Mouse (Mus musculus): ENCODE results near the gene Crk. TPM values are rescaled to one million over a fixed set of nuclear protein-coding genes. Genes with fewer than 3 reads are reported as not detected.

The Crk gene
- total and polyA plus RNA-seq, 2 experiments from 2014 or later: 57.0 to 88.4 TPM

GRCm38 (mm10) chr11:75634801-75635200 is 44.3 kb upstream of the Crk start:
- no peak for DNase-seq (ENCODE audit: low spot score)
- Histone ChIP-seq H3K36me3 (replicated peaks; ENCODE audit: control insufficient read depth, insufficient read depth, low read length) (peaks cover 47% of the 10 kb centered on the region), H3K9ac (replicated peaks; ENCODE audit: low read depth, low read length) (no peak overlapping the region), H3K27ac (ENCODE audit: low read depth) (peak overlapping the region; percentile 49), H3K4me2 (ENCODE audit: low read depth, low read length) (no peak overlapping the region), H3K9me3 (replicated peaks; ENCODE audit: control insufficient read depth, low read length) (no peaks in the 10 kb centered on the region), H3K27me3 (ENCODE audit: control insufficient read depth, insufficient read depth, low read length) (no peaks in the 10 kb centered on the region), H3K4me3 (ENCODE audit: low read depth, low read length) (no peak overlapping the region), H3K4me1 (ENCODE audit: control insufficient read depth, insufficient read depth) (peaks cover 14% of the 10 kb centered on the region)
- no peak for TF ChIP-seq EP300 (IDR thresholded peaks at IDR 0.05; ENCODE audit: low read depth)
- ATAC-seq (ENCODE audit: insufficient read depth, low read depth): no peak
- 57% methylated on average over 3 of the region's 3 CpGs for WGBS

DNA sequence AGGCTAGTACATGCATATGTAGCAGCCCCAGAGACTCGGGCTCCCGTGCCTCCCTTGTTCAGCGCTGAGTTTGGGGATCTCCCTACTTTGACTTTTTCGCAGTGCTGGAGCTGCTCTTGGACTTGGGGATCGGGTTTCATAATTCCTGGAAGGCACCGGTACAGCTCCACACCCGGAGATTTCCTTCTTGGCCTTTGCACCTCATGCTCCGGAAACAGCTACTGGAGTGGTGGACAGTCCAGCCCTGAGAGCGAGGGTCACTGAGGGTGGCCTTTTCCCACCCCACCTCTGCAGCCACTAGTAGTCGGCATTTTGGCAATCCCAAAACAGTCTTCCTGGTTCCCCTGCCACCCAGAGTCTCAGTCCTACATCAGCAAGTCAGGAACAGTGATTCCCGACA is 43.7 kb upstream of the Crk start:
- Histone ChIP-seq H3K27me3 (ENCODE audit: control insufficient read depth, insufficient read depth, low read length) (no peaks in the 10 kb centered on the region), H3K4me2 (ENCODE audit: low read depth, low read length) (no peak overlapping the region), H3K9ac (replicated peaks; ENCODE audit: low read depth, low read length) (no peak overlapping the region), H3K36me3 (replicated peaks; ENCODE audit: control insufficient read depth, insufficient read depth, low read length) (peaks cover 49% of the 10 kb centered on the region), H3K9me3 (replicated peaks; ENCODE audit: control insufficient read depth, low read length) (no peaks in the 10 kb centered on the region), H3K4me1 (ENCODE audit: control insufficient read depth, insufficient read depth) (peaks cover 10% of the 10 kb centered on the region), H3K27ac (ENCODE audit: low read depth) (peak overlapping the region; percentile 49), H3K4me3 (ENCODE audit: low read depth, low read length) (no peak overlapping the region)
- no peak for DNase-seq (ENCODE audit: low spot score)
- WGBS: 52% methylated on average over 11 of the region's 11 CpGs
- no peak for ATAC-seq (ENCODE audit: insufficient read depth, low read depth)
- no peak for TF ChIP-seq EP300 (IDR thresholded peaks at IDR 0.05; ENCODE audit: low read depth)
- TF ChIP-seq CTCF (IDR thresholded peaks at IDR 0.05; ENCODE audit: low read depth): no peak

DNA sequence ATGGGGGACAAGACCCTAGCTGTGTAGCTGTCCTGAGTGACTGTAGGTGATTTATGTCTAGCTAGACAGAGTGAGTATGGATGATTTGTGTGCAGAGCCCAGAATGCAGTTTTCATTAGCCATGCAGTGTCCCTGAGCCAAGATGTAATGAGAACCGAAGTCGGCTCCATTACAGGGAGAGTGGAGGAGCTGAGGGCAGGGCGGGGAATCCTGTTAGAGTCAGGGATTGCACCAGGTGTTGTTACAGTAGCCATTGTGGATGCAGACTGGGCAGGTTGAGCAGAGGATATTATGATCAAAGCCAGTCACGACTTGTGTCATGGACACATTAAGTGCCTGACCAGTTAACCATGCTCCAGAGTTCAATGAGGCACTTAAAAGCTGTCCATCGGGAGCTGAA is 35.7 kb upstream of the Crk start:
- peaks cover 8% of the 10 kb centered on the region for H3K4me1 ChIP-seq (ENCODE audit: control insufficient read depth, insufficient read depth)

GRCm38 (mm10) chr11:75644684-75645083 is 34.4 kb upstream of the Crk start:
- Histone ChIP-seq H3K36me3 (replicated peaks; ENCODE audit: control insufficient read depth, insufficient read depth, low read length) (peaks cover 24% of the 10 kb centered on the region), H3K4me3 (ENCODE audit: low read depth, low read length) (no peak overlapping the region), H3K9ac (replicated peaks; ENCODE audit: low read depth, low read length) (no peak overlapping the region), H3K4me1 (ENCODE audit: control insufficient read depth, insufficient read depth) (peaks cover 21% of the 10 kb centered on the region), H3K4me2 (ENCODE audit: low read depth, low read length) (no peak overlapping the region), H3K27me3 (ENCODE audit: control insufficient read depth, insufficient read depth, low read length) (no peaks in the 10 kb centered on the region), H3K9me3 (replicated peaks; ENCODE audit: control insufficient read depth, low read length) (no peaks in the 10 kb centered on the region), H3K27ac (ENCODE audit: low read depth) (no peak overlapping the region)
- TF ChIP-seq CTCF (IDR thresholded peaks at IDR 0.05; ENCODE audit: low read depth) (no peak), EP300 (IDR thresholded peaks at IDR 0.05; ENCODE audit: low read depth) (no peak)
- WGBS: 75% methylated on average over 9 of the region's 9 CpGs
- no peak for ATAC-seq (ENCODE audit: insufficient read depth, low read depth)
- no peak for DNase-seq (ENCODE audit: low spot score)

More for the DNA sequence above, 35.7 kb upstream of the Crk start:
- Histone ChIP-seq H3K4me3 (ENCODE audit: low read depth, low read length) (no peak overlapping the region), H3K9me3 (replicated peaks; ENCODE audit: control insufficient read depth, low read length) (no peaks in the 10 kb centered on the region), H3K27ac (ENCODE audit: low read depth) (no peak overlapping the region), H3K27me3 (ENCODE audit: control insufficient read depth, insufficient read depth, low read length) (no peaks in the 10 kb centered on the region), H3K36me3 (replicated peaks; ENCODE audit: control insufficient read depth, insufficient read depth, low read length) (peaks cover 24% of the 10 kb centered on the region), H3K9ac (replicated peaks; ENCODE audit: low read depth, low read length) (no peak overlapping the region), H3K4me2 (ENCODE audit: low read depth, low read length) (no peak overlapping the region)
- TF ChIP-seq CTCF (IDR thresholded peaks at IDR 0.05; ENCODE audit: low read depth): no peak
- TF ChIP-seq EP300 (IDR thresholded peaks at IDR 0.05; ENCODE audit: low read depth): no peak
- no peak for DNase-seq (ENCODE audit: low spot score)
- 67% methylated on average over 5 of the region's 5 CpGs for WGBS
- no peak for ATAC-seq (ENCODE audit: insufficient read depth, low read depth)

GRCm38 (mm10) chr11:75647681-75648211 is 31.3 kb upstream of the Crk start:
- peak; percentile 64 for ATAC-seq (ENCODE audit: insufficient read depth, low read depth)
- TF ChIP-seq CTCF (IDR thresholded peaks at IDR 0.05; ENCODE audit: low read depth) (no peak), EP300 (IDR thresholded peaks at IDR 0.05; ENCODE audit: low read depth) (peak; percentile 63; the same call in 1 of the 2 replicates)
- H3K9ac ChIP-seq (replicated peaks; ENCODE audit: low read depth, low read length): peak overlapping the region; percentile 35; the same call in 1 of the 2 replicates
- H3K4me1 ChIP-seq (ENCODE audit: control insufficient read depth, insufficient read depth): peaks cover 33% of the 10 kb centered on the region
- peak; percentile 84 for DNase-seq (ENCODE audit: low spot score)
- H3K9me3 ChIP-seq (replicated peaks; ENCODE audit: control insufficient read depth, low read length): no peaks in the 10 kb centered on the region
- H3K4me3 ChIP-seq (ENCODE audit: low read depth, low read length): no peak overlapping the region
- no peak overlapping the region for H3K4me2 ChIP-seq (ENCODE audit: low read depth, low read length)
- peak overlapping the region; percentile 95 for H3K27ac ChIP-seq (ENCODE audit: low read depth)
- no peaks in the 10 kb centered on the region for H3K27me3 ChIP-seq (ENCODE audit: control insufficient read depth, insufficient read depth, low read length)
- 23% methylated on average over 6 of the region's 6 CpGs for WGBS
- peaks cover 14% of the 10 kb centered on the region for H3K36me3 ChIP-seq (replicated peaks; ENCODE audit: control insufficient read depth, insufficient read depth, low read length)

DNA sequence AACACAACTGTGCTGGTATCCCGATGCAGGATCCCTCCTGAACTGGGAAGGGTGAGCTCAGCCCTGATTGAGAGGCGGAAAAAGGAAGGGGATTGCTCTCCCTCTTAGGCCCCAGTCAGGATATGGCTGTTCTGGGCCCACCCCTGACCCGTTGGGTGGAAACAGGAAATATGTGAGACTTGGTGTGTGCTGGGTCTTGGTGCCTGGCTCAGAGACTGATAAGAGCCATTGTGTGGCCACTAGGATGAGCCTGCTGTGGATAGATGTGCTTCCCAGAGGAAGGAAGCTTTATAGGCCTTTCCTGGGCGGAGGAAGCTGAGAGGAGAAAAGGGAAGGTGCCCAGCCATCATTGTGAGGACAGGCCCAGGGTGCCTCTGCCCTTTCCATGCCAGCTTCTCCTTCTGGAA is 29.9 kb upstream of the Crk start:
- peak; percentile 69 for DNase-seq (ENCODE audit: low spot score)
- H3K9ac ChIP-seq (replicated peaks; ENCODE audit: low read depth, low read length): no peak overlapping the region; the same call in 1 of the 2 replicates

More for the DNA sequence above, 29.9 kb upstream of the Crk start:
- TF ChIP-seq CTCF (IDR thresholded peaks at IDR 0.05; ENCODE audit: low read depth) (no peak), EP300 (IDR thresholded peaks at IDR 0.05; ENCODE audit: low read depth) (peak; percentile 81; the same call in 1 of the 2 replicates)
- ATAC-seq (ENCODE audit: insufficient read depth, low read depth): peak; percentile 15
- peak overlapping the region; percentile 95 for H3K27ac ChIP-seq (ENCODE audit: low read depth)
- H3K9me3 ChIP-seq (replicated peaks; ENCODE audit: control insufficient read depth, low read length): no peaks in the 10 kb centered on the region
- H3K4me2 ChIP-seq (ENCODE audit: low read depth, low read length): no peak overlapping the region
- no peak overlapping the region for H3K4me3 ChIP-seq (ENCODE audit: low read depth, low read length)
- no peaks in the 10 kb centered on the region for H3K27me3 ChIP-seq (ENCODE audit: control insufficient read depth, insufficient read depth, low read length)
- peaks cover 36% of the 10 kb centered on the region for H3K4me1 ChIP-seq (ENCODE audit: control insufficient read depth, insufficient read depth)
- H3K36me3 ChIP-seq (replicated peaks; ENCODE audit: control insufficient read depth, insufficient read depth, low read length): peaks cover 7% of the 10 kb centered on the region; the same call in 1 of the 2 replicates
- WGBS: 47% methylated on average over 4 of the region's 4 CpGs

Data from heart, postnatal 0 days (tissue).